Mouse (Mus musculus) heart, adult 8-10 months (tissue): ENCODE data around the gene Timm44. TPM values are rescaled to one million over a fixed set of nuclear protein-coding genes. Genes with fewer than 3 reads are reported as not detected.

Experiments
- DNase-seq: peaks from one replicate; pipeline ENCODE4 v3.0.0; 2022; ENCODE audit warnings: low spot score
- total RNA-seq, 4 experiments: library from RNA; stranded (reverse); gene quantifications; 2 replicates each; pipeline ENCODE4 v1.2.4; 2022

The Timm44 gene
- total RNA-seq, 4 experiments from 2014 or later = 94.0 to 109 (median 101) TPM

- peak; percentile 41 for DNase-seq
Observed at GRCm38 (mm10) chr8:4237814-4238433, 37.8 kb downstream of the Timm44 start.

GRCm38 (mm10) chr8:4230612-4231351 lies 44.9 kb downstream of the Timm44 start:
- no peak for DNase-seq

- no peak for DNase-seq
Observed at GRCm38 (mm10) chr8:4229784-4230183, 45.9 kb downstream of the Timm44 start.

GRCm38 (mm10) chr8:4227919-4228318 lies 47.8 kb downstream of the Timm44 start:
- DNase-seq = no peak

- DNase-seq = no peak
Observed at GRCm38 (mm10) chr8:4226739-4227347, 48.9 kb downstream of the Timm44 start, which contains the start of gene Lrrc8e. Gene Lrrc8e, plus strand, starts transcription at chr8:4226827.

DNA sequence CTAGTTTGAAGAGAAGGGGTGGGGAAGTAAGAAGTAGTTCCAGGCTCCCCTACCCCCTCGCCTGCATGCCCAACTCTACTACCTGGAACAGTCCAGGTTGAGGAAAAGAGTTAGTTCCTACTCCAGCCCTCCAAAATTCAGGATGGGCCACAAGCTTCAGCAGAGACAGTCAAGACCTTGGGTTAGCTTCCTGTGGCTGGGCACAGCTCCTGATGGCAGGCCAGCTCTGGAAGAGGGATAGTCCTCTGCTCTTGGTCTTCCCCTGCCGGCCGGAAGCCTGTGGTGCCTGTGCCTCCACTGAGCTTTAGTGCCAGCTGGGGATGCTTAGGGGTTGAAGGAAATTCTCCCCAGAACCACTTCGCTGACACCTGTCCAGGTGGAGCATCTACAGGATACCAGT lies 49.4 kb downstream of the Timm44 start:
- no peak for DNase-seq

DNA sequence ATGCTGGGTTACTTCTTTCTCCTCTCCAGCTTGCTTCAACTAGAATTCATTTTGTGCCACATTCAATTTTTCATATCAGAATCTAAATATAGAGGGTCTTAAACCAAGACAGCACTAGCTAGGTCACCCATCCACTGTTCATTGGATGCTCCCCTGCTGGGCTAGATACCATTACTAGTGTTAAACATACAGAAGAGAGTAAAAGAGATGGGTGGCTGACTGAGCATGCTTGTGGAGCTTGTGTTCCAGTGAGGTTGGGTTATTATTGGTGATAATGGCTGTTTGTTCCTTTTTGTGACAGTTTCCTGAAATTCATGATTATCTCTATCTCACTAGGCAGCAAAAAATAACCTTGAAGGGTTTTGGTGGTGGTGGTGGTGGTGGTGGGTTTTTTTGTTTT lies 53.7 kb downstream of the Timm44 start:
- DNase-seq = no peak

DNA sequence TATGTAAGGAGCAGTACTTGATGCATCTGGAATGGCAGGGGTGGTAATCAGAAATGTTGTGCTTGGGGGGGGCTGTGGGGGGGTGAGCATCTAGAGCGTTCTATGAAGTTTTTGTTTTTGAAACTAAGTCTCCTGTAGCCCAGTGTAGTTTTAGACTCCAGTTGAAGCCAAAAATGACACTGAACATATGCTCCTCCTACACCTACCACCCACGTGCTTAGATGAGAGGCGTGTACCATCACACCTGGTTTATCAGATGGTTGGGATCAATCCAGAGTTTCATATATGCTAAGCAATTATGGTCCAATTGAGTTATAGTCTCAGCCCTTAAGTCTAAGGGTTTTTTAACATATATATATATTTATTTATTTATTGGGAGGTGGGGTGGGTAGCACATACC lies 56.1 kb downstream of the Timm44 start:
- DNase-seq = no peak

DNA sequence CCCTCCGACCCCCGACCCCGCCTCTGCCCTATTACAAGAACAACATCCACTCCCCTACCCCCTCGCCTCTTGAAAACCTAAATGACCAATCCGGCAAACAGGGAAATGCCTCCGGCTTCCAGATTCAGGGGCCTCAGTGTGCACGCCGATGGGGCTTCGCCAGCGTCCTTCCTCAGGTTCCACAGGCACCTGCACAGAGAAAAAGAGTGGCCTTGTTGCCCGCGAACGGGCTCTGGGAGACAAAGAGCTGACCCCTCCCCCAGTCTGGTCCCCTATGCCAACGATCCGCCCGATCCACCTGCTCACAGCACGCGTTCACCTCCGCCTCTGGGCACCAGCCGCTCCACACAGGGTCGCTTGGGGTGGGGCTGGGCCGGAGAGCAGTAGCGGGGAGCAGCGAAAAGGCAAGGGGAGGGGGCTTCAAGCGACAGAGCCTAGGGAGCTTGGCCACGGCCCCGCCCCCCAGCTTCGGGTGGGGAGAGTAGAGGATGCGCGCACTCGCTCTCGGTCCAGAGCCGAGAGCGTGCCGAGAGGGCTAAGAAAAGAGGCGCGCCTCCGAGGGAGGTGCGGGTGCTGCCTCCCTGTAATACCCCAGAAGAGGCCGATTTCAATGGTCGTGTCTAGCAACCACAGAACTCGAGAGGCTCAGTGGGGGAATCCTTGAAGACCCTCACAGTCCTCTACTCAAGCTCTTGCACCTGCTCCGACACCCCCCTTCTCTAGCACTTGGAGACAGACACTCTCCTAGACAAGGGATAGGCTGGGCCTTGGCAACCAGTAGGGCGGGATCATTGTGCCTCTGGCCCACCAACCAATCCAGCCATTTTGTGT lies 58.7 kb downstream of the Timm44 start, which contains the start of gene Prr36:
TSS of gene Prr36 (minus strand) at position 669 of the 831 bp plus-strand sequence.
- no peak for DNase-seq

GRCm38 (mm10) chr8:4216296-4216695 lies 59.4 kb downstream of the Timm44 start:
- DNase-seq = no peak

DNA sequence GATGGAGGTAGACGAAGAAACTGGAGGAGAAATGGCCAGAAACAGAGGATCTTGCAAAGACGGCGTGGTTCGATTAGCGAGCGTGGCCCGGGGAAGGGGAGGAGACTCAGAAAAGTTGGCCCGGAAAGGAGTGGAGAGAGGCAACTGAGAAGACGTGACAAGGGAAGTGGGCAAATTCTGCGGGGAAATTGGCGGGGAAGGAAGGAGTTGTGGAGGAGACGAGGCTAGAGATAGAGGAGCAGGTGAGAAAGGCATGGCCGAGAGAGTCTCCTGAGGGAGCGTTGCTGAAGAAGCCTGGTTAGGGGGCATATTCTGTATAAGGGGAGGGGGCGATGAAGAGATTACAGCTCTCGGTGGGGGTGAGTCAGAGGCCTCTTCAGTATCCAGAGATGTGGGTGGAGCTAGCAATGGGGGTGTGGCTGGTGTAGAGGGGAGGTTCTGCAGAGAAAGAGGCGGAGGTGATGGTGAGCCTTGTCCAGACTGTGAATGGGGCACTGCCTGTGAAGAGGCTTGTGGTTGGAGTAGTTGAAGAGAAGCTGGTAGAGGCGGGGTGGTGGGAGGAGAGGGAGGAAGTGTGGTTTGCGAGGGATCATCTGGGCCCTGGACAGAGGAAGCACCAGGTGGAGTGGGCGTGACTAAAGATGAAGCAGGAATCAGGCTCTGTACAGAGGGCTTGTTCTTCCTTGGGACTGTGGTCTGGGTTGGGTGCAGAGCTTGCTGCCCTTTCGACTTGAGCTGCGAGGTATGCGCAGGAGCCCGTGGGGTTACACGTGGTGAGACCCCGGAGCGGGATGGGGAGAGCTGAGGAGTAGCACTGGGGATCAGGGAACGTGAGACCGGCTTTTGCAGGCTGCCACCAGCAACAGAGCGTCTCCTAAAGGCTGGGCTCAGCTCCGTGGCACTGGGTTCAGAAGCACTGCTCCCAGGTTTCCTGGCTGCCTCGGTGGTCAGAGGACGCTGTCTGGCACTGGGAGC lies 61.4 kb downstream of the Timm44 start:
- peak; percentile 36 for DNase-seq

DNA sequence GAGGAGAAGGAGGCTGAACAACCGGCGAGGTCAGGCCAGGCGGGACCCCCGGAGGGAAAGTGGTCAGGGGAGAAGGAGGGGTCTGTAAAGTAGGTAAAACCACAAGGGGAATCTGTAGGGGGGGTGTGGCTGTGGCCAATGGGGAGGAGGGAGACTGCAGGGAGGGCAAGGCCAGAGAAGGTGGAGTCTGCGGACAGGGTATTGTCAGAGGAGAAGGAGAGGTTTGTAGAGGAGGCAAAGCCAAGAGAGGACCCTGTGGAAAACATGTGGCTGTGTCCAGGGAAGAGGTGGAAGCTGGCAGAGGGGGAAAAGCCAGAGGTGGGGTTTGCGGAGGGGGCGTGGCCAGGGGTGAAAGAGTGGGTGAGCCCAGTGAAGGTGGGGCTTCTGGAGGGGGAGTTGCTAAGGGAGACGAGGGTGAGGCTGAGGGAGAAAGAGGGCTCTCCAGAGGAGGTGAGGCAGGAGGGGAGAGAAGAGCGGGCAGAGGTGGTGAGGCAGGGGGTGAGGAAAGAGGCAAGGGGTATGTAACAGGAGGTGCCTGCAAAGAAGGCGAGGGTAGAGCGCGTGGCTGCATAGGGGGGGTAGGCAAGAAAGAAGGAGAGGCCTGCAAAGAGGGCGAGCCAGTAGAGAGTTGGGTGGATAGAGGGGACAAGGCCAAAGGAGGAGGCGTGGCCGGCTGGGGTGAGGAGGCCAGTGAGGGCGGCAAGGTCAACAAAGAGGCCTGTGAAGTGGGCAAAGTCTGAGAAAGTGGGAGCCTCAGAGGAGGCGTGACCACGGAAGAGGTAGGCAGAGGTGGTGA lies 62.3 kb downstream of the Timm44 start:
- DNase-seq = no peak

DNA sequence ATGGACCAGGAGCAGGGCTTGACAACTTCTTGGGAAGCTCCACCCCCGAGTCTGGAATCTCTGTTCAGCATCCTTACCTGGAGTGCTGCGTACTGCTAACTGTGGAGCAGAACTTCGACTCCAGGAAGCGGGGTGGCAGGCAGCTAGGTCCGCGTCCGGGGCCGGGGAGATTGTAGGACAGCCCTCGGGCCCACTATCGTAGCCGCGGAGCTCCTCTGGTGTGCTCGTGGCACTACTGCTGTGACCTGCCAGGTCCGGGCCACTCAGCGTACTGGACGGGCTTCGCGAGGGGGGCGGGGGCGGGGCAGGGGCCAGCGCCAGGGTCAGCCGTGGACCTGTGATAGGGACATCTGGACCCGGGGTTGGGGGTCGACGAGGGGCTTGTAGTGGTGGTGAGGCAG lies 62.9 kb downstream of the Timm44 start:
- DNase-seq = no peak

DNA sequence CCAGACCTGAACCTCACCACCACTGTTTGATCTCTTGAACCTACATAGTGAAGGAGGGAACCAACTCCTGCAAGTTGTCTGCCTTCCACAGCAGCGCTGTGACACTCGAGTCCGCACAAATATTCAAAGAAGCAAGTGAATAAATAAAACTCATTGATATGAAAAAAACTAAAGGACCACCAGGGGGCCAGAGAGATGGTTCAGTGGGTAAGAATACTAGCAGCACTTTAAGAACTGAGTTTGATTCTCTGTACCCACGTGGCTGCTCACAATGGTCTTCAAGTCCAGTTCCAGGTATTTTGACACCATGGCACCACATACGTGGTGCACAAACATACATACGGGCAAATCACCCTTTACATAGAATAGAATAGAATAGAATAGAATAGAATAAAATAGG lies 64.6 kb downstream of the Timm44 start:
- no peak for DNase-seq

Other genes starting within 250 kb of the Timm44 start
- 1 to 10 TPM in 1 of 4 experiments, under 1 TPM in 3; 0.63 to 1.8 (median 0.68) TPM for gene Cd209f, start 170.1 kb downstream of the Timm44 start, total RNA-seq
- gene Cd209g, start 141.8 kb downstream of the Timm44 start, total RNA-seq = under 1 TPM; 0.11 to 0.86 (median 0.34) TPM
- gene Evi5l, start 109.3 kb downstream of the Timm44 start, total RNA-seq = 10 to 100 TPM; 19.0 to 26.0 (median 22.9) TPM
- gene Prr36, start 58.5 kb downstream of the Timm44 start, total RNA-seq = not detected
- 1 to 10 TPM in 1 of 4 experiments, under 1 TPM in 3; 0.41 to 1.3 (median 0.87) TPM for gene Lrrc8e, start 49.1 kb downstream of the Timm44 start, total RNA-seq
- 10 to 100 TPM; 69.9 to 84.0 (median 75.2) TPM for gene Map2k7, start 37.2 kb downstream of the Timm44 start, total RNA-seq
- under 1 TPM in 1 of 4 experiments, not detected in 3; 0.25 TPM for gene Gm49320, start 37.0 kb downstream of the Timm44 start, total RNA-seq
- gene Tgfbr3l, start 27.7 kb downstream of the Timm44 start, total RNA-seq = 1 to 10 TPM; 1.7 to 5.0 (median 2.6) TPM
- 10 to 100 TPM; 17.6 to 20.0 (median 19.3) TPM for gene Snapc2, start 22.8 kb downstream of the Timm44 start, total RNA-seq
- gene Ctxn1, start 16.6 kb downstream of the Timm44 start, total RNA-seq = under 1 TPM; 0.37 to 0.87 (median 0.79) TPM
- 1 to 10 TPM; 2.6 to 5.1 (median 3.4) TPM for gene Ccl25, start 49.3 kb upstream of the Timm44 start, total RNA-seq
- 10 to 100 TPM; 50.2 to 59.6 (median 53.7) TPM for gene Elavl1, start 49.5 kb upstream of the Timm44 start, total RNA-seq
- gene Cers4, start 217.1 kb upstream of the Timm44 start, total RNA-seq = 10 to 100 TPM; 20.7 to 46.5 (median 31.2) TPM